Mouse (Mus musculus) lung, adult 2 months (tissue): ENCODE data around the gene Arpc1b.
A peak's percentile ranks its signal among the peaks of the same experiment; 100 is the strongest.

Source experiments
- CTCF ChIP-seq: fragments of 200-500 bp; IDR thresholded peaks from 2 replicates; pipeline ENCODE4 v1.5.1; 2011; ENCODE audit warnings: mild to moderate bottlenecking, low read length, control low read depth; ENCODE audit not compliant: insufficient read depth
- POLR2A ChIP-seq: fragments of 200-500 bp; IDR thresholded peaks from 2 replicates; pipeline ENCODE4 v1.6.1; 2011; ENCODE audit warnings: low read depth, mild to moderate bottlenecking, control low read depth, low read length, borderline replicate concordance; ENCODE audit errors: extremely low read depth

GRCm38 (mm10) chr5:145166536-145167305 lies 52.7 kb downstream of the Arpc1b start, which contains the start of the genes Ptcd1 and Cpsf4:
- no peak for TF ChIP-seq CTCF
- peak; percentile 91; the same call in 1 of the 2 replicates for TF ChIP-seq POLR2A
